Mouse (Mus musculus) left cerebral cortex, adult 11 months (tissue): Measurements from ENCODE around the gene 4930512M02Rik.

Source experiments
- DNase-seq: peaks from one replicate; pipeline ENCODE4 v3.0.0; 2022; ENCODE audit warnings: low spot score

The 4930512M02Rik gene

GRCm38 (mm10) chr11:11564266-11565044, 63.2 kb downstream of the 4930512M02Rik start:
- DNase-seq, result no peak

DNA sequence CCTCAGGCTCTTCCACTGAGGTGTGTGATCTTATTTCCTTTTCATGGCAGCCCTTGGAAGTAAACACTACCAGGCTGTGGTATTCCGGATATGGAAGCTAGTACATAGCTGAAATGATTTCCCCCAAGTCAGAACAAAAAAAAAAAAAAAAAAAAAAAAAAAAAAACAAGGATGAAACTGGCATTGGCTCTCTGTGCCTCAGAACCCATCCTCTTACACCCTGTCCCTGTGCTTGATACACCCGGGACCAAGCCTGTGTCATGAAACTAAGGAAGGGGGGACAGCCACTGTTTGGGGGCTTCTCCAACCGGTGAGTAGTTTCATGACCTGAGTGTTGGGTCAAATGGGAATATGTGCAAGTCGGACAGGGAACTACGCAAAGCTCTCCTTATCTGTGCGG, 66.5 kb downstream of the 4930512M02Rik start:
- DNase-seq, result no peak

- DNase-seq, result no peak
These were observed 68.4 kb downstream of the 4930512M02Rik start for GRCm38 (mm10) chr11:11559099-11559686.

DNA sequence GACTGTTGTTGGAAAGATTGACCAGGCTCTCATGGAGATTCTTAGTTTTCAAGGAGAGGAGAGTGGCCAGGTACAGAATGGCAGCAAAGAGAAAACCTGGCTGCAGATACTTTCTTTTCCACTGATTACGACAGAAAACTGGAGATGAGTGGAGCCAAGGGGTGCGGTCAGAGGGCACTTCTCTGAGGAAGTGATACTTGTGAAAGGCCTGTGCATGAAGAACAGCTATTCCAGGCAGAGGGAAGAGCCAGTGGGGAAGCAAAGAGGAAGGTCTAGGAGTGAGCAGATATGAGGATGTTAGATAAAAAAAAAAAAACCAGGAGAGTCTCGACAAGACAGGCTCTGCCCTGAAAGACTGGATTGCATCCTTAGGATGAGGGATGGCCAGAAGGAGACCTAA, 69.0 kb downstream of the 4930512M02Rik start:
- DNase-seq, result no peak

DNA sequence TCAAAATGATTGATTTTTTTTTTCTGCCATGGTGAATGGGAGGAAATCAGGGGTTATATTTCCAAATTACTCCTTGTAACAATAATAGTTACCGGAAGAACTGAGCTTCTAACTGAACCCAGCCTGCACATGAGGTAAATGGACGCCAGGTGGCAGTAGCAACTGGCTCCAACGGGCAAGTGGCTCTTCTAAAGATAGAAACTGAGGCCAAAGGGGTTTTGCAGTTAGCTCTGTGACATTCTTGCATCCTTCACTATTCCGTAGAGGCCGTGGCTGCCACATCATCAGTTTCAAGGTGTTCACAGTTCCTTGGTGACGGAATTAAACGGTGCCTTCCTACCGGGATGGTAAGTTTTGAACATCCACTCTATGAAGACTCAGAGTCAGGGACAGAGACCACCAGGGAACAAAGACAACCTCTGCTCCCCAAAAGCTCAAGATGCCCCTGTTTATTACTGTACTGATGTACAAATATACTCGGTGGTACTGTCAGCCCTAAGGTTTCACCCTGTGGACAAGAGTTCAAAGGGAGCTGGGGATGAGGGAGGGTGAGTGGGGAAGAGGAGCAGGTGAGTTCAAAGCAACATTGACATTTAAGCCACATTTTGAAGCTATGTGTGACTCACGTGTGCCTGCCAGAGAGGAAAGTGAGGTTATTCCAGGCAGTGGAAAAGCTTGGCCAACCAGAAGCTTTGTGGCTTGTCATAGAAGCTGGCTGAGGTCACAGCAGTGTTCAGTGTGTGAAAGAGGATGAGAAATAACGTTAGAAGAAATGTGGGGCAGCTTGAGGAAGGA, 70.3 kb downstream of the 4930512M02Rik start:
- peak; percentile 21 for DNase-seq

DNA sequence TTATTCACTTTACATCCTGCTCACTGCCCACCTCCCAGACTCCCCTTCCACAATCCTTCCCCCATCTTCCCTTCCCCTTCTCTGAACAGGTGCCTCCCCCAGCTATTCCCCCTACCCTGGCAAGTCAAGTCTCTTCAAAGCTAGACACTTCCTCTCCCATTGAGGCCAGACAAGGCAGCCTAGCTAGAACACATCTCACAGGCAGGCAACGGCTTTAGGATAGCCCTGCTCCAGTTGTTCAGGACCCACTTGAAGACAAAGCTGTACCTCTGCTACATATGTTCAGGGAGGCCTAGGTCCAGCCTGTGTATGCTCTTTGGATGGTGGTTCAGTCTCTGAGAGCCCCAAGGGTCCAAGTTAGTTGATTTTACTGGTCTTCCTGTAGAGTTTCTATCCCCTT, 71.4 kb downstream of the 4930512M02Rik start:
- DNase-seq, result no peak

DNA sequence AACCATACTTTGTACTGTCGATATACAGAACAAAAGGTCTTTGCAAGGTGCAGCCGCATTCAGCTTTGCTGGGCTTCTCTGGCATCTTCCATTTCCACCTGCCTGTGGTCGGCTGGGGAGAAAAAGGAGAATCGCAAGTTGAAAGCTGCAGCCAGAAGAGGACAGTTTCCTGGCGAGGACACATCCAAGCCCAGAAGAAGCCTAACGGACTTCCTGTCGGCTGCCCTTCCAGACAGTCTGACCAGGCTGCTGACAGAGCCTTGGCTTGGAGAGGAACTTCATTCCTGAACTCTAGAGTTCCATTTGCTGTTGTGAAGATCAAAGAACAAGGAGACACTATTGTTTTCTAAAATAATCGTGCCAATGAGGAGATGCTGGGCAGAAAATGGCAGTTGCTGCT, 72.1 kb downstream of the 4930512M02Rik start:
- DNase-seq, result no peak

DNA sequence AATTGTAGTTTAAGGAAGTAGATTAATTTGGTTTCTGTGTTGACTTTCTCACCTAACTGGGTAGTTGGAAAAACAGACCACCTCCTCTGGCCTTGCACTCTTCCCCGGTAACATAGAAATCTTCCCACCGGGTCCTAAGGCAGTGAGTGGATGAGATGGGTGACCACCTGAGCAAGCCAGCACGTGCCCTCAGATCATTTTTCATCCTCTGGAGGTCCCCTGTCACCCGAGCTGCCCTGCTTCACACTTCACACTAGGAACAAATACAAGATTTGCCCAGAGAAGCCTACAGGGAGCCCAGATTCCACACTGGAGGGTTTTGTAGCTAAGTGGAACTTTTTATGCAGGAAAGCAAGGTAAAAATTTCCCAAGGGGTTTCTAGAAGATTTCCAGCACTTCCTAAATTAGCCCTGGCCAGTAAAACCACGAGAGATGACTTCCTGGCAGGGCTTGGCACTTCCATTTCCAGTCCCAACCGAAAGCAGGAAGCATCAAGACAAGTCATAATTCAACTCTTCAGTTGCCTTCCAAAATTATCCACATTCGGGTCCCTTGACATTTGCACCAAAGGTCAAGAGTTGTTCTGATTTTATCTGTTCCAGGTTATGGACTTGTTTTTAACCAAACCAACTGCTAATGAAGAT, 79.9 kb downstream of the 4930512M02Rik start:
- DNase-seq, result no peak

DNA sequence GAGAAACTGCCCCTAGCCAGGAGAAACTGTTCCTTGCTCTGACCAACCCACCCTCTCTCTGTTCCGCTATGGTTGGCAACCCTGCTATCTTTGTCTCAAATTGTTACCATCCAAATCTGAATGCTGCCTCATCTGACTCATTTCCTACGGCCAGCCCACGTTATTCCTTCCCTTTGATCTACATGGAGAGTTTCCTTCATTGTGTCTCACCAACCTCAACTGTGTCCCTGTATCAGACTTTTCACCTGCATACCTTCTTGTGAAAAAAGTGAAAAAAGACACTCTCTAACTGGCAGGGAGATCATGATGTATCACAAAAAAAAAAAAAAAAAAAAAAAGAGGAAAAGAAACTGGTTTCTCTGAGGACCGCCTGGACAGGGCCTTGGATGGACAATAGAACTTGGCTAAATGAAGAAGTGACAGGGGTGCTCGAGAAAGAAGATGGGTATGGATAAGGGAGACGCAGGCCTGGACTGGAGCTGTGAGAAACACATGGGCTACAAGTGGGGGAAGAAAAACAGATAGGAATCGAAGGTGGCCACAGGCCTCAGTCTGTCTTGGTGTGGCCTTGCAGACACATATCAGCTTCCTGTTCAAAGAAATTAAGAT, 80.6 kb downstream of the 4930512M02Rik start:
- no peak for DNase-seq

GRCm38 (mm10) chr11:11545948-11546347, 81.7 kb downstream of the 4930512M02Rik start:
- no peak for DNase-seq
